Comparison of ENCODE assay signal across 20 mouse cellular contexts in genomic region chr2:78980661-78981229, GRCm38 (mm10).
DNase-seq lines count a peak whose midpoint lies in the region; ATAC-seq and TF ChIP-seq lines count a peak whose summit lies in the region.
"Had no signal": no experiment of that assay in that cellular context is flagged by ENCODE, and none has a peak within 500 bp of the region (broad histone marks: within the 10 kb centered on the region; RNA-seq: fewer than 3 reads in every experiment).

No protein-coding gene starts in this region.

- no peak for TF ChIP-seq POLR2A in thymus, adult 2 months (IDR thresholded peaks at IDR 0.05; ENCODE audit: control insufficient read depth, extremely low read depth, insufficient read depth, low read length, poor library complexity)
- no peak for TF ChIP-seq POLR2A in MEL (IDR thresholded peaks at IDR 0.05; ENCODE audit: control insufficient read depth in 1 of 2, insufficient read depth in 1 of 2, low read depth in 1 of 2, low read length in 2 of 2, poor library complexity in 1 of 2)

- no peak for TF ChIP-seq EP300 in MEL (IDR thresholded peaks at IDR 0.05; ENCODE audit: low read depth in 1 of 2, low read length in 2 of 2)

- no peak overlapping the region for H3K4me3 ChIP-seq in thymus, adult 2 months (ENCODE audit: control insufficient read depth, insufficient read depth, low read length)
- H3K4me3 ChIP-seq in MEL (ENCODE audit: control insufficient read depth in 1 of 2, insufficient read depth in 1 of 2, low read depth in 2 of 2, low read length in 2 of 2) = no peak overlapping the region
- H3K4me3 ChIP-seq in intestine, embryonic 15.5 days (replicated peaks) = no peak overlapping the region
- H3K4me3 ChIP-seq in liver, embryonic 11.5 days (ENCODE audit: low read depth, low read length) = no peak overlapping the region
- H3K4me3 ChIP-seq: heart, embryonic 15.5 days; liver, embryonic 12.5 days; midbrain, embryonic 10.5 days had no signal

- no peak overlapping the region for H3K9ac ChIP-seq in MEL (ENCODE audit: control insufficient read depth, low read depth, low read length, poor library complexity, severe bottlenecking)
- no peak overlapping the region for H3K9ac ChIP-seq in intestine, embryonic 15.5 days
- H3K9ac ChIP-seq in liver, embryonic 11.5 days (ENCODE audit: low read depth, low read length) = no peak overlapping the region
- H3K9ac ChIP-seq: heart, embryonic 15.5 days; liver, embryonic 12.5 days had no signal

- H3K79me2 ChIP-seq in MEL (ENCODE audit: control insufficient read depth, insufficient read depth, low read length, poor library complexity) = no peaks in the 10 kb centered on the region

- H3K4me1 ChIP-seq in thymus, adult 2 months (replicated peaks; ENCODE audit: control insufficient read depth, insufficient read depth, low read length) = peaks cover 4% of the 10 kb centered on the region
- no peaks in the 10 kb centered on the region; a peak in 3 of 4 replicates for H3K4me1 ChIP-seq in MEL (ENCODE audit: control insufficient read depth in 1 of 2, insufficient read depth in 2 of 2, low read length in 2 of 2)
- H3K4me1 ChIP-seq in intestine, embryonic 15.5 days (replicated peaks) = no peaks in the 10 kb centered on the region
- peaks cover 4% of the 10 kb centered on the region; the same call in 1 of the 2 replicates for H3K4me1 ChIP-seq in liver, embryonic 11.5 days (replicated peaks; ENCODE audit: control insufficient read depth, insufficient read depth, low read length)
- H3K4me1 ChIP-seq: heart, embryonic 15.5 days; midbrain, embryonic 10.5 days had no signal

- H3K9me3 ChIP-seq in MEL (replicated peaks; ENCODE audit: insufficient read depth, low read length) = no peaks in the 10 kb centered on the region
- no peaks in the 10 kb centered on the region for H3K9me3 ChIP-seq in intestine, embryonic 15.5 days
- H3K9me3 ChIP-seq in liver, embryonic 11.5 days (ENCODE audit: control insufficient read depth, low read length) = no peaks in the 10 kb centered on the region
- H3K9me3 ChIP-seq: heart, embryonic 15.5 days; liver, embryonic 12.5 days; midbrain, embryonic 10.5 days had no signal

- 88% methylated on average over 1 of the region's 1 CpGs for WGBS in thymus, adult 2 months
- WGBS in intestine, embryonic 15.5 days = 88% methylated on average over 1 of the region's 1 CpGs
- 88% methylated on average over 1 of the region's 1 CpGs for WGBS in liver, embryonic 11.5 days

- no peak overlapping the region for H3K4me2 ChIP-seq in intestine, embryonic 15.5 days (replicated peaks)
- H3K4me2 ChIP-seq in liver, embryonic 11.5 days = no peak overlapping the region
- H3K4me2 ChIP-seq: heart, embryonic 15.5 days; liver, embryonic 12.5 days had no signal

- no peaks in the 10 kb centered on the region for H3K36me3 ChIP-seq in thymus, adult 2 months (ENCODE audit: control insufficient read depth, insufficient read depth, low read length)
- peaks cover 0 to 14% of the 10 kb centered on the region in 2 experiments; a peak in 2 of 4 replicates for H3K36me3 ChIP-seq in MEL (ENCODE audit: control insufficient read depth in 1 of 2, insufficient read depth in 2 of 2, low read length in 2 of 2)
- H3K36me3 ChIP-seq in intestine, embryonic 15.5 days = no peaks in the 10 kb centered on the region
- H3K36me3 ChIP-seq in liver, embryonic 11.5 days (ENCODE audit: control insufficient read depth, insufficient read depth, low read length) = no peaks in the 10 kb centered on the region
- H3K36me3 ChIP-seq: heart, embryonic 15.5 days; liver, embryonic 12.5 days; midbrain, embryonic 10.5 days had no signal

- peak; percentile 15 for DNase-seq in thymus, postnatal 4 days
- no peak for DNase-seq in thymus, adult 2 months
- peak; percentile 34 for DNase-seq in MEL (ENCODE audit: low read depth, low spot score)
- DNase-seq in kidney, adult 11 months = no peak
- no peak for DNase-seq in liver, embryonic 11.5 days (ENCODE audit: low spot score)
- DNase-seq: cerebellum, adult 11 months; cerebellum, postnatal 14 days; gastrocnemius, postnatal 36 days; heart, postnatal 4 days; kidney, postnatal 36 days; layer of hippocampus, adult 9-11 months; lung, adult 2 months; lung, postnatal 36 days had no signal

- H3K27ac ChIP-seq in thymus, adult 2 months (ENCODE audit: control insufficient read depth, insufficient read depth, low read length) = no peak overlapping the region; the same call in 1 of the 2 replicates
- no peak overlapping the region for H3K27ac ChIP-seq in MEL (ENCODE audit: control insufficient read depth, low read depth, low read length)
- no peak overlapping the region for H3K27ac ChIP-seq in intestine, embryonic 15.5 days
- no peak overlapping the region for H3K27ac ChIP-seq in liver, embryonic 11.5 days (ENCODE audit: low read depth, low read length)
- H3K27ac ChIP-seq: heart, embryonic 15.5 days; liver, embryonic 12.5 days; midbrain, embryonic 10.5 days had no signal

- H3K27me3 ChIP-seq in thymus, adult 2 months (ENCODE audit: control insufficient read depth, insufficient read depth, low read length) = no peaks in the 10 kb centered on the region
- H3K27me3 ChIP-seq in MEL (ENCODE audit: control insufficient read depth in 1 of 2, insufficient read depth in 2 of 2, low read length in 2 of 2) = no peaks in the 10 kb centered on the region
- no peaks in the 10 kb centered on the region for H3K27me3 ChIP-seq in intestine, embryonic 15.5 days (replicated peaks)
- no peaks in the 10 kb centered on the region for H3K27me3 ChIP-seq in liver, embryonic 11.5 days (replicated peaks; ENCODE audit: control insufficient read depth, insufficient read depth, low read length)
- H3K27me3 ChIP-seq: heart, embryonic 15.5 days; liver, embryonic 12.5 days had no signal

- ATAC-seq in intestine, embryonic 15.5 days = peak; percentile 91
- no peak for ATAC-seq in megakaryocyte-erythroid progenitor cell, adult 5-6 weeks (replicated peaks; ENCODE audit: low FRiP score, low TSS enrichment, poor library complexity, severe bottlenecking)
- ATAC-seq in liver, embryonic 11.5 days (replicated peaks; ENCODE audit: low FRiP score) = no peak
- ATAC-seq: forebrain, embryonic 16.5 days; hindbrain, embryonic 16.5 days; liver, embryonic 12.5 days had no signal

- TF ChIP-seq CTCF in thymus, adult 2 months (IDR thresholded peaks at IDR 0.05; ENCODE audit: borderline replicate concordance, control insufficient read depth, extremely low read depth, insufficient read depth, low read length, poor library complexity) = no peak
- no peak for TF ChIP-seq CTCF in MEL (IDR thresholded peaks at IDR 0.05 in 2 of 3, conservative IDR thresholded peaks at IDR 0.05 in 1 of 3; ENCODE audit: control insufficient read depth in 1 of 3, insufficient read depth in 1 of 3, low read depth in 2 of 3, low read length in 3 of 3, poor library complexity in 1 of 3, severe bottlenecking in 1 of 3)

- TF ChIP-seq RAD21 in MEL (IDR thresholded peaks at IDR 0.05; ENCODE audit: low read depth, low read length) = no peak

TF ChIP-seq in MEL, 35 proteins besides CTCF, POLR2A, EP300 and RAD21:
- no peak for TF ChIP-seq POLR2AphosphoS2 (IDR thresholded peaks at IDR 0.05; ENCODE audit: low read length)
- no peak for TF ChIP-seq CHD1 (IDR thresholded peaks at IDR 0.05; ENCODE audit: low read depth, low read length)
- TF ChIP-seq USF2 (IDR thresholded peaks at IDR 0.05; ENCODE audit: borderline replicate concordance in 1 of 2, insufficient read depth in 1 of 2, low read depth in 1 of 2, low read length in 2 of 2) = no peak
- TF ChIP-seq ZNF384 (IDR thresholded peaks at IDR 0.05; ENCODE audit: low read depth, low read length) = no peak
- no peak for TF ChIP-seq HCFC1 (IDR thresholded peaks at IDR 0.05; ENCODE audit: low read depth, low read length)
- no peak for TF ChIP-seq MEF2A (IDR thresholded peaks at IDR 0.05; ENCODE audit: extremely low read depth, insufficient replicate concordance, low read depth, low read length, poor library complexity, severe bottlenecking)
- no peak for TF ChIP-seq UBTF (IDR thresholded peaks at IDR 0.05; ENCODE audit: borderline replicate concordance, insufficient read depth, low read depth, low read length)
- no peak for TF ChIP-seq MXI1 (IDR thresholded peaks at IDR 0.05; ENCODE audit: low read depth, low read length)
- TF ChIP-seq CHD2 (IDR thresholded peaks at IDR 0.05; ENCODE audit: low read length) = no peak
- no peak for TF ChIP-seq ZMIZ1 (IDR thresholded peaks at IDR 0.05; ENCODE audit: low read depth, low read length)
- TF ChIP-seq SMC3 (IDR thresholded peaks at IDR 0.05; ENCODE audit: low read depth, low read length) = no peak
- TF ChIP-seq POLR2AphosphoS5 (IDR thresholded peaks at IDR 0.05; ENCODE audit: borderline replicate concordance, low read depth, low read length) = no peak
- TF ChIP-seq ELF1 (IDR thresholded peaks at IDR 0.05; ENCODE audit: low read depth, low read length) = no peak
TF ChIP-seq in MEL: peak in this region for 0.

Comparison
In these comparisons a context has a peak if more than half of its experiments do, and no peak if none do; other contexts are left out.
1. DNase-seq: peak in thymus, postnatal 4 days (single experiment) and MEL (single experiment); none in thymus, adult 2 months (single experiment), kidney, adult 11 months (single experiment) and liver, embryonic 11.5 days (single experiment).